Mouse (Mus musculus) liver, adult 2 months (tissue): Measurements from ENCODE around the gene Hsd3b7. TPM values are rescaled to one million over a fixed set of nuclear protein-coding genes. Genes with fewer than 3 reads are reported as not detected.

ENCODE experiments used
- DNase-seq: peaks from one replicate; pipeline ENCODE4 v3.0.0-alpha.2; 2011; ENCODE audit warnings: low read depth, low spot score; ENCODE audit errors: extremely low read depth
- H3K27ac ChIP-seq: fragments of 200-500 bp; replicated peaks from 2 replicates; pipeline ENCODE4 v1.5.1; 2012; ENCODE audit warnings: low read depth, mild to moderate bottlenecking, control low read depth, inconsistent platforms, low read length; ENCODE audit not compliant: insufficient read depth
- H3K27me3 ChIP-seq: fragments of 200-500 bp; 2 replicates; pipeline ENCODE4 v1.6.1; 2012; ENCODE audit warnings: mild to moderate bottlenecking, moderate library complexity, low read length, inconsistent platforms; ENCODE audit not compliant: control insufficient read depth, insufficient read depth
- H3K36me3 ChIP-seq: fragments of 200-500 bp; 2 replicates; pipeline ENCODE4 v1.6.1; 2012; ENCODE audit warnings: low read length, inconsistent platforms; ENCODE audit not compliant: control insufficient read depth, insufficient read depth
- H3K4me1 ChIP-seq: fragments of 200-500 bp; 2 replicates; pipeline ENCODE4 v1.6.1; 2011; ENCODE audit warnings: low read length; ENCODE audit not compliant: control insufficient read depth, insufficient read depth
- H3K4me3 ChIP-seq: fragments of 200-500 bp; 2 replicates; pipeline ENCODE4 v1.5.1; 2011; ENCODE audit warnings: low read depth, mild to moderate bottlenecking, control low read depth, low read length, moderate library complexity; ENCODE audit not compliant: insufficient read depth
- H3K79me2 ChIP-seq: fragments of 200-500 bp; 2 replicates; pipeline ENCODE4 v1.6.1; 2012; ENCODE audit warnings: inconsistent platforms, mild to moderate bottlenecking, low read length, moderate library complexity; ENCODE audit not compliant: control insufficient read depth, insufficient read depth
- H3K9ac ChIP-seq: fragments of 200-500 bp; 2 replicates; pipeline ENCODE4 v1.6.1; 2012; ENCODE audit warnings: low read depth, mild to moderate bottlenecking, control low read depth, inconsistent platforms, low read length
- CTCF ChIP-seq: fragments of 200-500 bp; IDR thresholded peaks from 2 replicates; pipeline ENCODE4 v1.5.1; 2011; ENCODE audit warnings: low read depth, low read length, control low read depth
- POLR2A ChIP-seq: fragments of 200-500 bp; IDR thresholded peaks from 2 replicates; pipeline ENCODE4 v1.6.1; 2011; ENCODE audit warnings: low read length, control low read depth; ENCODE audit not compliant: insufficient read depth; ENCODE audit errors: extremely low read depth
- WGBS: fragments of 180-500 bp; shearing (Covaris S2); methylation state at CpG from one replicate; pipeline ENCODE4 v1.1.7; 2018; 5-methylcytosine and 5-hydroxymethylcytosine counted together
- polyA plus RNA-seq: library from polyadenylated mRNA; depleted of rRNA; stranded (reverse); fragments of >200 nt; gene quantifications from 2 replicates; pipeline ENCODE4 v1.2.3, GENCODE M21; 2012; rRNA removed
- total RNA-seq: library from RNA; depleted of rRNA; stranded (reverse); fragments of >200 nt; gene quantifications from 2 replicates; pipeline ENCODE4 v1.2.3, GENCODE M21; 2014; rRNA removed

Hsd3b7 gene
- total and polyA plus RNA-seq, 2 experiments, result 477 to 1,162 TPM

GRCm38 (mm10) chr7:127840886-127841285 is 40.5 kb downstream of the Hsd3b7 start:
- DNase-seq, result peak; percentile 36
- H3K36me3 ChIP-seq, result peaks cover 2% of the 10 kb centered on the region; the same call in 1 of the 2 replicates
- 3% methylated on average over 15 of the region's 15 CpGs for whole genome bisulfite sequencing

DNA sequence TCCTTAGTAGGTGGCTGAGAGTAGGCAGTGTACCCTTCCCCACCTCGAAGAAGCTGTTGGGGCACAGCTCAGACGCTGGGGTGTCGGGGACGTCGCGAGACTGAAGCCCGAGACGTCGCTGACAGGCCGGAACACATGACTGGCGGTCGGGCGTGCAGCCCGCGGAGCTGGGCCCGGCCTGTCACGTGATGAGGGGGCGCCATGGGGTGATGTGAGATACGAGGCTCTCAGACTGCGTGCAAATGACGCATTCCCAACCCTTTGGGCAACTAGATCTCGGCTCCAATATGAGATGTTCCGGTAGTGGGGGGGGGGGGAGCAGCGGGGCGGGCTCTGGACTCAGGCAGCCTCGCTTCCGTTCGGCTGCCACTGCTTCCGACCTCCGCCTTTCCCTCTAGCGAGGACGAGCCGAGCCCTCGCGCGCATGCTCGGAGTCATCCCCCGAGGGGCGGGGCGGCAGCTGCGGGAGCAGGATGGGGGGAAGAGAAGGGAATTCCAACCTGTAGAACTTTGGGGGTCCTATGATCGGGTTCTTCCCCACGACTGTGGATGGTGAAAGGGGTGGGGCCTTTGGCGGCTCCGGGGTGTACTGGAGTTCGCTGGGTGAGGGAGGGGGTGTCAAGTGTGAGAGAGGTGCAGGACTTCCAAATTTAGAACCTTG is 41.1 kb downstream of the Hsd3b7 start:
- WGBS, result under 1% methylated on average over 45 of the region's 46 CpGs

More at GRCm38 (mm10) chr7:127840886-127841285, 40.5 kb downstream of the Hsd3b7 start:
- Histone ChIP-seq H3K4me1 (peaks cover 6% of the 10 kb centered on the region; the same call in 1 of the 2 replicates), H3K4me3 (peak overlapping the region; percentile 77), H3K9ac (peak overlapping the region; percentile 81), H3K27me3 (no peaks in the 10 kb centered on the region), H3K27ac (peak overlapping the region; percentile 74), H3K79me2 (no peaks in the 10 kb centered on the region)
- no peak for TF ChIP-seq CTCF
- TF ChIP-seq POLR2A, result no peak

DNA sequence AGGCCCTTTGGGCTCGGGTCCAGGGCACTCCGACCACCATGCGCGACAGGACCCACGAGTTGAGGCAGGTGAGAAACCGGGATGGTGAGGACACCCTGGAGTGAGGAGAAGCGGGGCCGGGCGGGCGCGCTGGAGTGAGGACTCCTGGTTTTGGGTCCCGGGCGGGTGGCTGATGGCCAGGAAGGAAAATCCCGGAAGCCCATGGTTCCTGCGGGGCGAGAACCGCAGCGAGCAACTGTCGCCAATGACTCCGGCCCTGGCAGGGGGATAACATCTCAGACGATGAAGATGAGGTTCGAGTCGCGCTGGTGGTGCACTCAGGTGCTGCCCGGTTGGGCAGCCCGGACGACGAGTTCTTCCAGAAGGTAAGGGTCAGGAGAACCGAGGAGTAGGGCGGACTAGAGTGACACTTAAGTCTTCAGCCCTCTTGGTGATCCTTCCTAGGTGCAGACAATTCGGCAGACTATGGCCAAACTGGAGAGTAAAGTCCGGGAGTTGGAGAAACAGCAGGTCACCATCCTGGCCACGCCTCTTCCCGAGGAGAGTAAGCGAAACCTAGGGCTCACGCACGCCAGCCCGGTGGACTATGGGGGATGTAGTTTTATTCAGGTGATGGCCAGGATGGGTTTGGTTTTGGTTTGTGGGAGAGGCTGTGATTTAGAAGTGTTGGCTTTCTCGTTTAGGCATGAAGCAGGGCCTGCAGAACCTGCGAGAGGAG is 41.8 kb downstream of the Hsd3b7 start:
- Histone ChIP-seq H3K4me3 (peak overlapping the region; percentile 77), H3K79me2 (no peaks in the 10 kb centered on the region), H3K4me1 (peaks cover 6% of the 10 kb centered on the region; the same call in 1 of the 2 replicates), H3K9ac (peak overlapping the region; percentile 90), H3K27me3 (no peaks in the 10 kb centered on the region), H3K36me3 (peaks cover 2% of the 10 kb centered on the region; the same call in 1 of the 2 replicates), H3K27ac (peak overlapping the region; percentile 95)
- TF ChIP-seq POLR2A (peak; percentile 82; the same call in 1 of the 2 replicates), CTCF (no peak)
- WGBS, result 1% methylated on average over 40 of the region's 40 CpGs
- peak; percentile 93 for DNase-seq

More for the DNA sequence above, 41.1 kb downstream of the Hsd3b7 start:
- H3K9ac ChIP-seq, result peak overlapping the region; percentile 90
- no peaks in the 10 kb centered on the region for H3K27me3 ChIP-seq
- H3K27ac ChIP-seq, result peak overlapping the region; percentile 95
- H3K4me1 ChIP-seq, result peaks cover 6% of the 10 kb centered on the region; the same call in 1 of the 2 replicates
- H3K4me3 ChIP-seq, result peak overlapping the region; percentile 77
- TF ChIP-seq POLR2A, result peak; percentile 61; the same call in 1 of the 2 replicates
- TF ChIP-seq CTCF, result no peak
- no peaks in the 10 kb centered on the region for H3K79me2 ChIP-seq
- peaks cover 2% of the 10 kb centered on the region; the same call in 1 of the 2 replicates for H3K36me3 ChIP-seq
- peak; percentile 88 for DNase-seq

DNA sequence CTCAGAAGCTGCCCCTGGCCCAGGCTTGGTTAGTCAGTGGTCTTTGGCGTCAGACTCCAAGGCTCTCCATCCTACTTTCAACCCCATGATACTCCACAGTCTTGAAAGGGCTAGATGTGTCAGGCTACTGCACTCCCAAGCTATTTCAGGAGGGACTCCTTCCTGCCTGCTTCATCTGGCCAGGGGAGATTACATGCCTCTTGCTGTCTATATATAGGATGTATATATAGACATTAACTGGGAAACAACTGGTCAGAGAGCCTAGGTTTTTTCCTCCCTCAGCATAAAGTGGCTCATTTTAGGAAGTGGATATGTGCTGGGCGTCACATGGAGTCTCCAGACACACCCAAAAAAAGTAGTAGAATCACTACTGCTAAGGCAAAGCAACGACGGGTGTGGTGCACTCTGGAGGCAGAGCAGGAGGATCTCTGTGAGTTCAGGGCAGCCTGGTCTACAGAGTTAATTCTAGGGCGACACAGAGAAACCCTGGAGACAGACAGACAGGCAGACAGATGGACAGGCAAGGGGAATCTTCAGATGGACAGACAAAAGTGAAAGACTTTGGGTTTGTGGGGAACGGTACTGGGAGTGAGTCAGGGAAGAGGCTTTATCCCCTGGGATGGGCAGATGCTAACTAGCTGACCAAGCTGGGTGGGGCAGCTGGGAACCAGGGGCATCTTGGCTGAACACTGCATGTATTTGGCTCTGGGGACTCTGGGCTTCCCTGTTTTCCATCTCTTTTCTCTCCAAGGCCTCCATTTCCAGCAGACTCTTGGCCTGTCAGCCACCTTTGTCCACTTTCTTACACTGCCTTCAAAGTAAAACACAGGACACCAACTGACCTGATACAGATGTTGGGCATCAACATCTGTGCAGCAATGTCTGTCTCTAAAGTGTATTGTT is 49.8 kb downstream of the Hsd3b7 start:
- no peak overlapping the region for H3K9ac ChIP-seq
- peak overlapping the region; percentile 13; the same call in 1 of the 2 replicates for H3K27ac ChIP-seq
- no peaks in the 10 kb centered on the region for H3K36me3 ChIP-seq
- TF ChIP-seq POLR2A (no peak), CTCF (no peak)
- no peaks in the 10 kb centered on the region for H3K4me1 ChIP-seq
- no peaks in the 10 kb centered on the region for H3K27me3 ChIP-seq
- 80% methylated on average over 6 of the region's 6 CpGs for WGBS
- H3K4me3 ChIP-seq, result no peak overlapping the region
- DNase-seq, result peak; percentile 27
- no peaks in the 10 kb centered on the region for H3K79me2 ChIP-seq

DNA sequence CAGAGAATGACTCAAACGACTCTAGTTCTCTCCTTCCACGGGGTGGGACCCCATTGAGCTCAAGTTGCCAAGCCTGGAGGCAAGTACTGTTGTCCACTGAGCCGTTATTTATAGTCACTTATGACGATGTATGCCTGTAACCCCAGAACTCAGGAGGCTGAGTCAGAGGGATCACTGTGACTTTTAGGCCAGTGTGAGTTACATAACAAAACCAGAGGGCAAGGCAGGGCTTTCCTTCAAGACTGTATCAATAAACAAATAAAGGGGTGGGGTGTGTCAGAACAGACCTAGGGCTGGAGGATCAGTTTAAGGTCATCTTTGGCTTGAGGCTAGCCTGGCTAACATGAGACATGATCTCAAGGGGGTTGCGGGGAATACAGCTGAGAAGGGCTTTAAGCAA is 50.5 kb downstream of the Hsd3b7 start:
- H3K27ac ChIP-seq, result no peak overlapping the region
- H3K79me2 ChIP-seq, result no peaks in the 10 kb centered on the region
- H3K9ac ChIP-seq, result no peak overlapping the region
- 64% methylated on average over 5 of the region's 5 CpGs for WGBS
- no peaks in the 10 kb centered on the region for H3K4me1 ChIP-seq
- H3K4me3 ChIP-seq, result no peak overlapping the region
- DNase-seq, result peak; percentile 38
- no peaks in the 10 kb centered on the region for H3K27me3 ChIP-seq
- no peak for TF ChIP-seq POLR2A
- no peak for TF ChIP-seq CTCF
- H3K36me3 ChIP-seq, result no peaks in the 10 kb centered on the region

Other genes starting within 250 kb of the Hsd3b7 start
- 2.7 and 2.8 TPM in 2 replicates for gene Tmem265, start 239.2 kb upstream of the Hsd3b7 start, total RNA-seq
- 0.20 TPM in 1 of 2 replicates, not detected in the other for gene Tmem265, start 239.2 kb upstream of the Hsd3b7 start, polyA plus RNA-seq
- gene Phkg2, start 227.3 kb upstream of the Hsd3b7 start, total RNA-seq, result 20.1 and 22.2 TPM in 2 replicates
- 33.4 and 40.5 TPM in 2 replicates for gene Phkg2, start 227.3 kb upstream of the Hsd3b7 start, polyA plus RNA-seq
- 1.5 and 1.9 TPM in 2 replicates for gene Ccdc189, start 212.0 kb upstream of the Hsd3b7 start, total RNA-seq
- gene Ccdc189, start 212.0 kb upstream of the Hsd3b7 start, polyA plus RNA-seq, result 1.3 and 1.7 TPM in 2 replicates
- gene Rnf40, start 211.8 kb upstream of the Hsd3b7 start, total RNA-seq, result 14.5 and 18.3 TPM in 2 replicates
- gene Rnf40, start 211.8 kb upstream of the Hsd3b7 start, polyA plus RNA-seq, result 12.4 and 13.6 TPM in 2 replicates
- 5.0 and 7.0 TPM in 2 replicates for gene Zfp629, start 184.8 kb upstream of the Hsd3b7 start, total RNA-seq
- gene Zfp629, start 184.8 kb upstream of the Hsd3b7 start, polyA plus RNA-seq, result 4.8 and 5.8 TPM in 2 replicates
- 7.3 and 7.6 TPM in 2 replicates for gene Bcl7c, start 91.7 kb upstream of the Hsd3b7 start, total RNA-seq
- gene Bcl7c, start 91.7 kb upstream of the Hsd3b7 start, polyA plus RNA-seq, result 20.0 and 23.2 TPM in 2 replicates
- gene Ctf1, start 87.9 kb upstream of the Hsd3b7 start, total RNA-seq, result 2.7 and 4.4 TPM in 2 replicates
- 10.5 and 15.9 TPM in 2 replicates for gene Ctf1, start 87.9 kb upstream of the Hsd3b7 start, polyA plus RNA-seq
- gene Ctf2, start 68.4 kb upstream of the Hsd3b7 start, total RNA-seq, result not detected in 2 replicates
- gene Ctf2, start 68.4 kb upstream of the Hsd3b7 start, polyA plus RNA-seq, result not detected in 2 replicates
- 1.9 and 2.4 TPM in 2 replicates for gene Fbxl19, start 56.1 kb upstream of the Hsd3b7 start, total RNA-seq
- gene Fbxl19, start 56.1 kb upstream of the Hsd3b7 start, polyA plus RNA-seq, result 3.9 and 4.7 TPM in 2 replicates
- 10.2 and 14.7 TPM in 2 replicates for gene Orai3, start 30.8 kb upstream of the Hsd3b7 start, total RNA-seq
- 21.1 and 26.6 TPM in 2 replicates for gene Orai3, start 30.8 kb upstream of the Hsd3b7 start, polyA plus RNA-seq
- gene Setd1a, start 23.9 kb upstream of the Hsd3b7 start, total RNA-seq, result 2.6 and 5.4 TPM in 2 replicates
- gene Setd1a, start 23.9 kb upstream of the Hsd3b7 start, polyA plus RNA-seq, result 5.5 and 7.8 TPM in 2 replicates
- gene Gm49388, start 15.0 kb upstream of the Hsd3b7 start, total RNA-seq, result not detected in 2 replicates
- gene Gm49388, start 15.0 kb upstream of the Hsd3b7 start, polyA plus RNA-seq, result not detected in 2 replicates
- 16.7 and 18.5 TPM in 2 replicates for gene Stx4a, start 23.7 kb downstream of the Hsd3b7 start, total RNA-seq
- 34.7 and 38.3 TPM in 2 replicates for gene Stx4a, start 23.7 kb downstream of the Hsd3b7 start, polyA plus RNA-seq
- gene Stx1b, start 23.9 kb downstream of the Hsd3b7 start, total RNA-seq, result 0.55 and 0.87 TPM in 2 replicates
- 7.9 TPM in 2 replicates for gene Stx1b, start 23.9 kb downstream of the Hsd3b7 start, polyA plus RNA-seq
- 8.8 and 11.5 TPM in 2 replicates for gene Zfp646, start 75.6 kb downstream of the Hsd3b7 start, total RNA-seq
- 6.0 and 7.4 TPM in 2 replicates for gene Zfp646, start 75.6 kb downstream of the Hsd3b7 start, polyA plus RNA-seq
- gene Zfp668, start 76.2 kb downstream of the Hsd3b7 start, total RNA-seq, result 0.65 and 0.94 TPM in 2 replicates
- gene Zfp668, start 76.2 kb downstream of the Hsd3b7 start, polyA plus RNA-seq, result 2.1 and 2.2 TPM in 2 replicates
- gene Prss53, start 90.4 kb downstream of the Hsd3b7 start, total RNA-seq, result 2.3 and 2.5 TPM in 2 replicates
- gene Prss53, start 90.4 kb downstream of the Hsd3b7 start, polyA plus RNA-seq, result 9.2 and 12.0 TPM in 2 replicates
- not detected in 2 replicates for gene Gm21974, start 94.8 kb downstream of the Hsd3b7 start, total RNA-seq
- not detected in 2 replicates for gene Gm21974, start 94.8 kb downstream of the Hsd3b7 start, polyA plus RNA-seq
- 261 and 316 TPM in 2 replicates for gene Vkorc1, start 95.0 kb downstream of the Hsd3b7 start, total RNA-seq
- 833 and 889 TPM in 2 replicates for gene Vkorc1, start 95.0 kb downstream of the Hsd3b7 start, polyA plus RNA-seq
- 8.2 and 12.0 TPM in 2 replicates for gene Bckdk, start 103.5 kb downstream of the Hsd3b7 start, total RNA-seq
- 17.5 and 19.8 TPM in 2 replicates for gene Bckdk, start 103.5 kb downstream of the Hsd3b7 start, polyA plus RNA-seq
- gene Kat8, start 111.9 kb downstream of the Hsd3b7 start, total RNA-seq, result 15.8 and 18.3 TPM in 2 replicates
- 11.5 and 12.6 TPM in 2 replicates for gene Kat8, start 111.9 kb downstream of the Hsd3b7 start, polyA plus RNA-seq
- gene Prss8, start 129.5 kb downstream of the Hsd3b7 start, total RNA-seq, result 2.9 and 5.9 TPM in 2 replicates
- gene Prss8, start 129.5 kb downstream of the Hsd3b7 start, polyA plus RNA-seq, result 3.8 and 8.6 TPM in 2 replicates
- 8.1 and 8.7 TPM in 2 replicates for gene Prss36, start 146.1 kb downstream of the Hsd3b7 start, total RNA-seq
- gene Prss36, start 146.1 kb downstream of the Hsd3b7 start, polyA plus RNA-seq, result 17.2 and 18.2 TPM in 2 replicates
- 28.6 and 31.5 TPM in 2 replicates for gene Fus, start 166.9 kb downstream of the Hsd3b7 start, total RNA-seq
- gene Fus, start 166.9 kb downstream of the Hsd3b7 start, polyA plus RNA-seq, result 64.8 and 102 TPM in 2 replicates
- gene Pycard, start 193.3 kb downstream of the Hsd3b7 start, total RNA-seq, result 1.5 and 2.8 TPM in 2 replicates
- gene Pycard, start 193.3 kb downstream of the Hsd3b7 start, polyA plus RNA-seq, result 4.5 and 5.0 TPM in 2 replicates
- 0.28 TPM in 1 of 2 replicates, not detected in the other for gene Trim72, start 203.3 kb downstream of the Hsd3b7 start, total RNA-seq
- 0.15 and 0.19 TPM in 2 replicates for gene Trim72, start 203.3 kb downstream of the Hsd3b7 start, polyA plus RNA-seq